8 mouse cellular contexts compared by ENCODE assay signal in the genomic region with DNA sequence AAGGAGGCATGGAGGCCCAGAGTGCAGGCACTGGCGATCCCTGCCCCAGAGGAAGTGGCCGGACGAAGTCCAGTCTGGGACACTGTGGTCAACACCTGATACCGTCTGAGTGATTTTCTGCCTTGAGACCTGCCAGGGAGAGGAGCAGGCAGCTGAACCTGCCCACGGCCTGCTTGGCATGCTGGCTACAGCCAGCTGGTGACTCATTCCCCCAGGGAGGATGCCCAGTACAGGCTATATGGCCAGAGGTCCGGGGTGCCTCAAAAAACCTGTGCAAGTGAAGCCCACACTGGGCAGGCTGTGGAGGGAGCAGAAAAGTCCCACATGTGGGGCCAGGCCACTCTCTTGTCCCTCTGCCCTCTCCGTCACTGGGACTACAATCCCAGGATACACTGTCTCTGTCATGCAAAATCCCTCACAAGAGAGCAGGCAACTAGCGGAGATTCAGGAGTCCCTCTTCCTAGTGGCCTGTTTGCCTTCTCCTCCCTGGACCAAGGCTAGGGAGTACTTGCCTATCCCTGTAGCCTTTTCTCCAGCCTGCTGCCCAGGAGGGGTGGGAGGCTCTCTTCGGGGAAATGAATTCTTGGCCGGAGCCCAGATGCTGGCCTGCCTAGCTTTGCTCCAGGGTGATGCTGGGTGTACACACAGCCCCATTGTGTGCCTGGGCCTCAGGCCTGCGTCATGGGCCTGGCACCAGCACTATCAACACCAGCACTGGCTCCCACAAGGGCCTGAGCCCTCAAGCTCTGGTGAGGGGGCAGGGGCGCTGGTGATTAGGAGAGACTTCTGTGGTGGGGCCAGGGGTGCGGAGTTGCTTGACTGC. TPM values are rescaled to one million over a fixed set of nuclear protein-coding genes. Genes with fewer than 3 reads are reported as not detected.
DNase-seq lines count a peak whose midpoint lies in the region; ATAC-seq lines count a peak whose summit lies in the region.

No protein-coding gene starts in this region.

- no peak overlapping the region for H3K9ac ChIP-seq in hindbrain, embryonic 11.5 days (ENCODE audit: low read depth, low read length)
- H3K9ac ChIP-seq in heart, embryonic 14.5 days (ENCODE audit: low read length), result peak overlapping the region; percentile 42
- no peak overlapping the region for H3K9ac ChIP-seq in liver, embryonic 12.5 days

- WGBS in hindbrain, embryonic 10.5 days, result 78% methylated on average over 13 of the region's 13 CpGs
- WGBS in hindbrain, embryonic 11.5 days, result 74% methylated on average over 13 of the region's 13 CpGs
- 27% methylated on average over 13 of the region's 13 CpGs for WGBS in heart, embryonic 14.5 days
- 73% methylated on average over 13 of the region's 13 CpGs for WGBS in liver, embryonic 12.5 days (ENCODE audit: insufficient replicate concordance)

- peak overlapping the region; percentile 41; the same call in 1 of the 2 replicates for H3K27ac ChIP-seq in hindbrain, embryonic 10.5 days
- H3K27ac ChIP-seq in hindbrain, embryonic 11.5 days (ENCODE audit: low read depth, low read length), result no peak overlapping the region
- peak overlapping the region; percentile 90 to 93 for H3K27ac ChIP-seq in heart, embryonic 14.5 days (replicated peaks in 1 of 2; ENCODE audit: control insufficient read depth in 1 of 2, insufficient read depth in 1 of 2, low read depth in 2 of 2, low read length in 2 of 2)
- peak overlapping the region; percentile 45 for H3K27ac ChIP-seq in liver, embryonic 12.5 days

- no peak for ATAC-seq in hindbrain, embryonic 11.5 days (ENCODE audit: low FRiP score)
- peak; percentile 89 for ATAC-seq in heart, embryonic 14.5 days (ENCODE audit: insufficient number of reproducible peaks, insufficient read depth, low FRiP score, low read depth)
- no peak for ATAC-seq in liver, embryonic 12.5 days

- H3K27me3 ChIP-seq in hindbrain, embryonic 10.5 days (ENCODE audit: insufficient read depth, poor library complexity, severe bottlenecking), result peaks cover 8% of the 10 kb centered on the region
- no peaks in the 10 kb centered on the region for H3K27me3 ChIP-seq in hindbrain, embryonic 11.5 days (ENCODE audit: control insufficient read depth, insufficient read depth, low read length)
- H3K27me3 ChIP-seq in heart, embryonic 14.5 days (ENCODE audit: control insufficient read depth, insufficient read depth, low read length), result no peaks in the 10 kb centered on the region
- H3K27me3 ChIP-seq in liver, embryonic 12.5 days (replicated peaks), result no peaks in the 10 kb centered on the region

- no peak for DNase-seq in hindbrain, embryonic 10.5 days (ENCODE audit: low spot score)
- no peak for DNase-seq in hindbrain, embryonic 11.5 days (ENCODE audit: low spot score)
- DNase-seq in fibroblast of lung, adult 2 months (ENCODE audit: low read depth), result peak; percentile 93
- peak; percentile 76 for DNase-seq in kidney, postnatal 14 days
- peak; percentile 73 for DNase-seq in ovary, postnatal 14 days (ENCODE audit: low spot score)
- no peak for DNase-seq in spleen, postnatal 14 days (ENCODE audit: low spot score in 2 of 2)

- peaks cover 26% of the 10 kb centered on the region for H3K4me1 ChIP-seq in hindbrain, embryonic 10.5 days (replicated peaks)
- no peaks in the 10 kb centered on the region for H3K4me1 ChIP-seq in hindbrain, embryonic 11.5 days (replicated peaks; ENCODE audit: control insufficient read depth, insufficient read depth, low read length)
- peaks cover 35 to 55% of the 10 kb centered on the region in 2 experiments for H3K4me1 ChIP-seq in heart, embryonic 14.5 days (ENCODE audit: control insufficient read depth in 2 of 2, insufficient read depth in 2 of 2, low read length in 2 of 2)
- H3K4me1 ChIP-seq in liver, embryonic 12.5 days, result peaks cover 38% of the 10 kb centered on the region

- H3K9me3 ChIP-seq in hindbrain, embryonic 10.5 days, result no peaks in the 10 kb centered on the region
- no peaks in the 10 kb centered on the region for H3K9me3 ChIP-seq in hindbrain, embryonic 11.5 days (ENCODE audit: control insufficient read depth, low read length)
- no peaks in the 10 kb centered on the region for H3K9me3 ChIP-seq in heart, embryonic 14.5 days (ENCODE audit: control insufficient read depth, low read length)
- no peaks in the 10 kb centered on the region for H3K9me3 ChIP-seq in liver, embryonic 12.5 days (replicated peaks)

- no peak overlapping the region for H3K4me2 ChIP-seq in hindbrain, embryonic 11.5 days (replicated peaks; ENCODE audit: low read depth, low read length)
- H3K4me2 ChIP-seq in heart, embryonic 14.5 days (ENCODE audit: low read length), result peak overlapping the region; percentile 29
- H3K4me2 ChIP-seq in liver, embryonic 12.5 days, result no peak overlapping the region

- H3K4me3 ChIP-seq in hindbrain, embryonic 10.5 days, result no peak overlapping the region
- H3K4me3 ChIP-seq in hindbrain, embryonic 11.5 days (ENCODE audit: low read depth, low read length), result no peak overlapping the region
- H3K4me3 ChIP-seq in heart, embryonic 14.5 days (ENCODE audit: control insufficient read depth in 1 of 2, insufficient read depth in 1 of 2, low read depth in 1 of 2, low read length in 2 of 2), result no peak overlapping the region
- H3K4me3 ChIP-seq in liver, embryonic 12.5 days, result no peak overlapping the region

- no peaks in the 10 kb centered on the region for H3K36me3 ChIP-seq in hindbrain, embryonic 10.5 days
- no peaks in the 10 kb centered on the region for H3K36me3 ChIP-seq in hindbrain, embryonic 11.5 days (ENCODE audit: control insufficient read depth, insufficient read depth, low read length)
- no peaks in the 10 kb centered on the region for H3K36me3 ChIP-seq in heart, embryonic 14.5 days (ENCODE audit: control insufficient read depth, insufficient read depth, low read length)
- H3K36me3 ChIP-seq in liver, embryonic 12.5 days, result no peaks in the 10 kb centered on the region

RNA-seq across cellular contexts. Expression of a gene that starts 25.9 kb away (rescaled TPM):
- 2.2 and 3.7 TPM in 2 replicates for polyA plus RNA-seq in hindbrain, embryonic 10.5 days (2016; fragmentation: Nextera tagmentation; extraction: Ambion mirVana)
- polyA plus RNA-seq in hindbrain, embryonic 11.5 days (2014; fragmentation: Nextera tagmentation; extraction: Ambion mirVana), result 2.5 TPM in 2 replicates
- 17.8 and 21.2 TPM in 2 replicates for polyA plus RNA-seq in heart, embryonic 14.5 days (2014; fragmentation: Nextera tagmentation; extraction: Ambion mirVana)
- polyA plus RNA-seq in liver, embryonic 12.5 days (2016; fragmentation: Nextera tagmentation; extraction: Ambion mirVana), result 5.6 and 5.8 TPM in 2 replicates

RNA-seq across cellular contexts. Expression of a gene that starts 36.1 kb away (rescaled TPM):
- 0.15 TPM in 1 of 2 replicates, not detected in the other for polyA plus RNA-seq in hindbrain, embryonic 10.5 days (2016; fragmentation: Nextera tagmentation; extraction: Ambion mirVana)
- polyA plus RNA-seq in hindbrain, embryonic 11.5 days (2014; fragmentation: Nextera tagmentation; extraction: Ambion mirVana), result not detected in 2 replicates
- 0.15 TPM in 1 of 2 replicates, not detected in the other for polyA plus RNA-seq in heart, embryonic 14.5 days (2014; fragmentation: Nextera tagmentation; extraction: Ambion mirVana)
- polyA plus RNA-seq in liver, embryonic 12.5 days (2016; fragmentation: Nextera tagmentation; extraction: Ambion mirVana), result not detected in 2 replicates

Comparison
In these comparisons a context has a peak if more than half of its experiments do, and no peak if none do; other contexts are left out.
1. DNase-seq: peak in fibroblast of lung, adult 2 months (single experiment), kidney, postnatal 14 days (single experiment) and ovary, postnatal 14 days (single experiment); none in hindbrain, embryonic 10.5 days (single experiment), hindbrain, embryonic 11.5 days (single experiment) and spleen, postnatal 14 days (0 of 2).